Mouse (Mus musculus): ENCODE measurements around the gene Nlrp6.

Gene Nlrp6

DNA sequence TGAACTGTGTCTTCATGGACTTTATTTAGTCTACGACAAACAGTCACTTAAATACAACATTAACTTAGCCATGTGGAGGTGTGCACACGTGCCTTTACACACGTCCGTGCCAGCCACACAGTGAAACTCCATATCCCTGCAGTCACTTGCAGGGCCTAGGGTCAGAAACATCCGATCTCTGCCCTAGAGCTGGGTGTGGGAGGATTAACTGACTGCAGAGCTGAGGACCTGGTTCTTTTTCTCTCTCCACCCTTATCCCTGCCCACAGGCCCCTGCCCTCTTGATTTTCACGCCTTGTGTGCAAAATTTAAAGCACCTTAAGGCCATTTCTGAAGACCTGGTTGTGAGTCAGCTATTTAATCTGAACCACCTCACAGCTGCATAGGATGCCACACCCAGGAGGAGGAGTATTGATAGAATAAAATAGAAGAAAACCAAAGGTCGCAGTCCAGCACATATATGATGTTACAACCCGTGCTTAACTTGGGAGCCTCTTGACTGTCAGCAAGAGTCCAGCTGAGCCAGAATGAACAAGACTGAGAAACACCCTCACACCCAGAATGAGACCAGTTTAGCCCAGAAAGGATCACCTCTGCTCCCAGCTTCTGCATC is at the start of gene Nlrp6:
Nlrp6 (plus strand) TSS at position 485 of the 612 bp plus-strand sequence.
- 89% methylated on average over 8 of the region's 8 CpGs for WGBS

GRCm38 (mm10) chr7:140874224-140874623 is 46.5 kb upstream of the Nlrp6 start:
- WGBS, result 73% methylated on average over 4 of the region's 4 CpGs

DNA sequence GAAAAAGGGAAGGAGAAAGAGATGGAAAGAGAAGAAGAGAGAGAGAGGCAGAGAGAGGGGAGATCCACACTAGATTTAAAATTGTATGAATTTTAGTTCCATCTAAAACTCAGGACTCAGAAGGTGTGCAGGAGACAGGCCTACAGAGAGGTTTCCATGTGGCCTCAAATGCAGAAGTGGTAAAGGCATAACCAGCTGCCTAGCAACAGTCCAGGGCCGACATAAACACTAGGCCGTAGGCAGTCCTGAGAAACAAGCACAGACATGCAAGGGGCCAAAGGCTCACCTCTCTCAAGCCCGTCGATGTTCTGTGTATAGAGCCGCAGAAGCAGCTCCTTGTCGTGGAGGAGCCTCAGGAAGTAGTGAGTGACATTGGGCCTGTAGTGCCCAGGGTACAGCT is 43.3 kb upstream of the Nlrp6 start:
- WGBS, result 90% methylated on average over 6 of the region's 6 CpGs

DNA sequence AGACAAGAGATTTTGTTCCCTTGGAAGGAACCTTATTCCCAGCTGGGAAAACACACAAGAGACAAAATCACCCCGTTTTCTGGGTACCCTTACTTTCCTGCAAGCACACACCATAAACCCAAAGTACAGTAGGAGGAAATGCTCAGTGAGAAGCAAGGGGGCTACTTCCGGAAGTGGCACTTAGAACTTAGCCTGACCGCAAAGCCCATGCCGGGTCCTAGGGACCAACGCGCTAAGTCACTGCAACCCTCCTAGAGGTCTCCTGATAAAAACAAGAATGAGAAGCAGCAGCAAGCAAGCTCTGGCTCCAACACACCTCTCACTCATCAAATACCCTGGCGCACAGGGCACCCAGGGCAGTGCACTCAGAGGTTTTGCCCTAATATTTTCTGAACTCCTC is 41.3 kb upstream of the Nlrp6 start:
- 80% methylated on average over 7 of the region's 7 CpGs for WGBS

GRCm38 (mm10) chr7:140880419-140880818 is 40.3 kb upstream of the Nlrp6 start:
- 74% methylated on average over 3 of the region's 3 CpGs for WGBS

DNA sequence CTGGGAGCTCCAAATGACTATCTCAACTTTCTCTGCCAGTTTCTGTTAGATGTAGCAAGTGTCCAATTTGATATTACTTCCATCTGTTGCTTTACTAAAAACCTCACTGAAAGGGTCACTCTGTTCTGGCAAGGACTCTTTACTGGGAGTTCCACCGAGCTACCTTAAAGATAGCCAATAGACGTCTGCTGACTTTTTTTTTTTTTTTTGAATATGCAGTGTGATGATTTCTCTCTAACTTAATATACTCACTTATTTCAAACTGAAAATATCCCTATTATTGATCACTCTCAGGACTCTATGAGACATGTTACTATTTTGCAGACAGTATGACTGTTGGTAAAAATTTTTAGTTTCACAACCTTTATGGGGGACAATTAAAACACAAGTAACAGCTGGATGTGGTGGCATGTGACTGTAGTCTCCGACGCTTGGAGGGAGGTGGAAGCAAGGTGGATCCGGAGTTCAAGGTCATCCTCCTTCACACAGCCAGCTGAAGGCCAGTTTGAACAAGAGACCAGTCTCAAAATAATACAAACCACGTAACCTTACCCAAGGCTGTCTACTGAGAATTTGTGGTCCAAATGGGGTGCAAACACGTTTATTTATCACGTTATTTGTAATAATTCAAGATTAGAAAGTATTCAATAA is 39.7 kb upstream of the Nlrp6 start:
- WGBS, result 8% methylated on average over 8 of the region's 8 CpGs

DNA sequence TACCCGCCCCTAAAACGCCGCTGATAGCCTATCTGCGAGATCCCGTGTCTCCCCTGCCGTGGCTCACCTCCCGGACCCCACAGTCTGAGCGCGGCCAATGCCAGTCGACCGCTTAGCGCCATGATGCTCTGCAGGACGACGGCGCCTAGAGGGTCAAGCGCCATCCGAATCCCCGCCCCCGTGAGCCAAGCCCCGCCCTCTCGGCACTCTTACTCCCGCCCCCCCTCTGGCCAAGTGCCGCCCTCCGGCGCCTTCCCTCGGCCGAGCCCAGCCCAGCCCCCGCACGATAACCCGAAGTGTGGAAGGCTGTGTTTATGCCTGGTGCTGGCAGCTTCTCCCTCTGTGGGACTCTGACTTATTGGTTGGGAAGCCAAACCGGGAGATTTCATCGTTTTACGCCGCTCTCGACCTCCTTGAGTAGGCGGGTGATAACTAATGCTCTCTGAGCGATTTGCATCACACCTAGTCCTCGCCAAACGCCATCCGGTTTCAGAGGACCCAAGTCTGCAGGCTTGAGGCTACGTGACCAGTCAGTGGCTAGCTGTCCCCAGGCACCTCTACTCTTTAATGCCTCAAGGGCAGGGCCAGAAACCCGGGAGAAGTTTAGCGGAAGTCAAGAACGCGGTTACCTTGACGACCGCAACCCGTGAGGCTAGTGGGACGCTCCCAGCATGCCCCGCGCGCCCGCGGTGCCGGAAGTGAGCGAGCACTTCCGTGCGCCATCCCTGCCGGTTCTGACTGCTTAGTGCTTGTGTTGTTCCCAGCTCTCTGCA is 38.8 kb upstream of the Nlrp6 start, which contains the start of the genes Psmd13 and Sirt3:
Psmd13 (plus strand) TSS at position 273 of the 773 bp plus-strand sequence.
Sirt3 (minus strand) TSS at position 614 of the 773 bp plus-strand sequence.
- under 1% methylated on average over 59 of the region's 59 CpGs for WGBS

GRCm38 (mm10) chr7:140882469-140882803 is 38.3 kb upstream of the Nlrp6 start:
- under 1% methylated on average over 12 of the region's 12 CpGs for WGBS

DNA sequence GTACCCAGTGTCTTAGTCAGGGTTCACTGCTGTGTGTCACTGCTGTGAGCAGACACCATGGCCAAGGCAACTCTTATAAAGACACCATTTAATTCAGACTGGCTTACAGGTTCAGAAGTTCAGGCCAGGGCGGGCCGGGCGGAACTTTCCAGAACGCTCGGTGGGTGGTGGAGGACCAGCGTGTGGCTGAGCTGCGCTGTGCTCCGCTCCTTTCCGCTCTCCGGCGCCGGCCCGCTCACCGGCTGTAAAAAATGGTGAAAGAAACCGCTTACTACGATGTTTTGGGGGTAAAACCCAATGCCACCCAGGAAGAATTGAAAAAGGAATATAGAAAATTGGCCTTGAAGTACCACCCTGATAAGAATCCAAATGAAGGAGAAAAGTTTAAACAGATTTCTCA is 30.1 kb upstream of the Nlrp6 start:
- WGBS, result 96% methylated on average over 16 of the region's 16 CpGs

- WGBS, result 69% methylated on average over 7 of the region's 7 CpGs
These were observed 26.7 kb upstream of the Nlrp6 start for GRCm38 (mm10) chr7:140894031-140894430.

DNA sequence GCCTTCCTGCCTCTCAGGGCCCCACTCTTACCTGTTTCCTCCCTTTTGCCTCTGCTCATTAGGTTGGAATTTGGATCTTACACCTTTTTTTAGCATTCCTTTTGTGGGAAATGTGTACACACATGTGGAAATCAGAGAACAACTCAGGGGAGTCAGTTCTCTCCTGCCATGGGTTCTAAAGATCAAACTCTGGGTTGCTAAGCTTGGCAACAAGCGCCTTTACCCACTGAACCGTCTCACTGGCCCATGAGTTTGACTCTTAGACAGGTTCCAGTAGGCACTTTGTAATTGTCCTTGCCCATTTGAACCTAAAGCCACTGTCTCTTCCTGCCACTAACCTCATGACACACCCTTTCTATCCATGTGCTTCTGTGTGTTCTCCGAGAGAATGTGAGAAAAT is 26.1 kb upstream of the Nlrp6 start:
- 91% methylated on average over 3 of the region's 3 CpGs for WGBS

DNA sequence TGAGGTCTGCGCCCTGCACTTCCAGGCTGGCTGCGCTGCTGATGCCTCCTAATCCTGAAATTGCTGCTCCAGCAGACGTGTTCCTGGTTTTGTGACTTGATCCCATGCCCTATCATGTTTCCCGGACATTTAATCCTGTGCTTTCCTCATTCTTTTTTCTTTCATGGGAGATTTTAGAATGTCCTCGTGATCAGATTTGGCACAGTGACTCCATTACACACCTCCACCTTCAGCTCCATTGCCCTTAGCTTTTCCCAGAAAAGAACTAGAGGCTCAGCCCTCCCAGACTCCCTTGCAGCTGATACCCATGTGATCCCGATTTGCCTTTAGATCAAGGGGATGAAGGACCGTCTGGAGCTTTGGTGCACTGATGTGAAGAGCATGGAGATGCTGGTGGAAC is 22.8 kb upstream of the Nlrp6 start:
- WGBS, result 84% methylated on average over 7 of the region's 7 CpGs

- 68% methylated on average over 3 of the region's 3 CpGs for WGBS
These were observed 21.6 kb upstream of the Nlrp6 start for GRCm38 (mm10) chr7:140899121-140899520.

DNA sequence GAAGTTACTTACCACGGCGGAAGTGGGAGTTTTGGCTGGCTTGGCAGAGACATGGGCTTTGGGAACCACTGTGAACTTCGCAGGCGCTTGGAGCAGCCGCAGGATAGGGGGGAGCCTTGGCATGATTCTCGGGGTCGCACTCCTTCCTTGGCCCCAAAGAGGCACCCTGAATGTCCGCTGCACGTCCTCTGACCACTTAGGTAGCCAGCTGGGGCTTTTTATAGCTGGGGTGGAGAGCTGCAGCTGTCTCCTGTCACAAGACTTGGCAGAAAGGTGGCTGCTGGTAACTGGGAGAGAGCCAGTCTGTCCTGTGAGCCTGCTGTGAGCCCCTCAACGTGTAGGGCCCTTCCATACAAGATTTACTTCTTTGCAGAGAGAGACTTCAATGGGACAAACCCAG is 20.5 kb upstream of the Nlrp6 start, which contains the start of gene Cox8b:
Cox8b (minus strand) TSS at position 227 of the 400 bp plus-strand sequence.
- 57% methylated on average over 10 of the region's 10 CpGs for WGBS

- WGBS, result 77% methylated on average over 15 of the region's 15 CpGs
These were observed 18.4 kb upstream of the Nlrp6 start for GRCm38 (mm10) chr7:140902036-140902875.

GRCm38 (mm10) chr7:140903212-140903611 is 17.5 kb upstream of the Nlrp6 start:
- 33% methylated on average over 13 of the region's 13 CpGs for WGBS

DNA sequence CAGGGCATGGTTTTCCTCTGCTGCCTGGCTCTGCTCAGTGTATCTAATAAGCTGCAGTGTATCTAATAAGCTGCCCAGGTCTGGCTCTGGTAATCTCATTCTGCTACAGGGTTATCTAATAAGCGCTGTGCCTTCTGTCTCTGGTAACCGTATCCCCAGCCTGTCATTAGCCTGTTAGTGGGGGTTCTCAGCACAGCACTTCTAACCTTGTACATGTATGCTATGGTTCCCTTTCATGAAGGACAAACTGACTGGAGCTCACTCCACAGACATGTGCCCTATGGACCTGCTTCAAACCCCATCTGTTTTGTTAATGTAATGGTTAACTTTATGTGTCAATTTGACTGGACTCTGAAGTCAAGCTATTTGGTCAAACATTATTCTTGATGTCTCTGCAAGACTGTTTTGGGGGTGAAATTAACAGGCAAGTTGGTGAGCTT is 15.0 kb upstream of the Nlrp6 start:
- 94% methylated on average over 2 of the region's 2 CpGs for WGBS

DNA sequence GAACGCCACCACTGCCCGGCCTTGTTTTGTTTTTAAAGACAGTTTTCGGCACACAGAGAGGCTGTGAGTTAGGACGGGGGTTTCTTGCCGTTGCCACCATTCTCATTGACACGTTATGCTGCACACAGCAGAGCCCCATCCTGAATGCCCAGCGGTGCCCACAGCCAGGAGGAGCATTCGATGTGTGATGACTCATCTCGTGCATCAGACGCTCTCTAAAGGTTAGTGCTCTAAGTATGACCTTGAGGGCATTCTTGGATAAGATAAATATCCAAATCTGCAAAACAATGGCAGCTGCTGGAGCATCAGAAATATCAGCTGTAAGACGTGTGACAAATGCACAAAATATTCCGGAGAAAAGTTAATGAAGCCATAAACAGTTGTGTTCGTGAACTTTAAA is 13.6 kb upstream of the Nlrp6 start:
- 78% methylated on average over 13 of the region's 13 CpGs for WGBS

GRCm38 (mm10) chr7:140907697-140908096 is 13.0 kb upstream of the Nlrp6 start:
- 88% methylated on average over 7 of the region's 7 CpGs for WGBS

DNA sequence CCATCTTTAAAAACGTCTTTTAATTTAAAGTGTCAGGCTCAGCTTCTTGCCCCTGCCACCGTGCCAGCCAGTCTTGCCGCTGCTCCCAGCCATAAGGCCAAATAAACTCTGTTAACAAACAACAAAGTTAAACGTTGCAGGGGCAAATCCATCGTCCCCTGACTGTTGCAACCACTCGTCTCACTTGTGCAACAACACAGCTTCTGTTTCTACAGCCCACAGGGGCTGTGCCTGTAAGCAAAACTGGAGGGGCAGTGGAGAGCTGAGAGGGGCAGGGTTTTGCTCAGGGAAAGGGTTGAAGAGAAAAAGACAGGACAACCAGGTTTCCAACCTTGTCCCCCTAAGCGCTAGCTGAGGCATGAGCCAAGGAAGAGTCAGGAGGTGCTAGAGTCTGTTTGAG is 12.5 kb upstream of the Nlrp6 start:
- 68% methylated on average over 7 of the region's 7 CpGs for WGBS

DNA sequence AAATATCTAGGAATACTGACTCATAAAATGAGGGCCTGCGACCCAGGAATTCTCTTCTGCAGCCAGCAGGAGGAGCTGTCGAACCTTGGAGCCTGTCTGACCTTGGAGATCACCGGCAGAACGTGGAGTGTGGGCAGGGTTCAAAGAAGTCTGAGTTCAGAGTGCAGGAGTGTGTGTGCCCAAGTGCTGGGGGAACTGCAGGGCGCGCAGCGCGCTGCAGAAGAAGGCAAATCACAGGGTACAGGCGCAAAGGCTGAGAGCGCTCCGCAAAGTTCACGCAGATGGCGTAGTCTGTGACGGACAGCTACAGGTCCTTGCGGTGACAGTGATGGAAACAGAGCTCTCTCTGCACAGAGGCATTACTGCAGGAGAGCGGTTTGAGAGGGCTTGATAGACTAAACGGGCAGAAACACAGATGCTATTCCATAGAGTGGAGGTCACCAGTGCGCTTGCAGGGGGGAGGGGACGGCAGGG is 12.0 kb upstream of the Nlrp6 start:
- 2% methylated on average over 19 of the region's 19 CpGs for whole genome bisulfite sequencing

DNA sequence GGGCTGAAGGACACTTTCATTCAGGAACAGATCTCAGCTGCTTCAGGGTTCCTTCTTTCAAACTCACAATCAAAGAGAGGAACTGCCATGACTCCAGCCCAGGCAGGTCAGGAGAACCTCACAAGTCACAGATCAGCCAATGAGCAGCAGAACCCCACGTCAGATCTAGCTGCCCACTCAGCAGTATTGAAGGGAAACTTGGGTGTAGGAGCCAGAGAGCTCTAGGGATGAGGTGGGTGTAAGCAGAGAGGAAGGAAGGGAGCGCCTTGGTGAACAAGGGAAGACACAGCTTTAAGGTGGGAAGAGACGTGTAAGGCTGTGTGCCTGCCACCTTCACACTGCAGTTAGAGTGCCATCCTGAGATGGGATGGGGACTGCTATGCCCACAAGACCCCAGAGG is 8.4 kb upstream of the Nlrp6 start:
- WGBS, result 30% methylated on average over 3 of the region's 3 CpGs

Data from cerebral cortex, adult 2 months (tissue).